ENCODE assay signal across 8 mouse cellular contexts in genomic region chr2:170731632-170732561, GRCm38 (mm10). TPM values are rescaled to one million over a fixed set of nuclear protein-coding genes. Genes with fewer than 3 reads are reported as not detected.
DNase-seq lines count a peak whose midpoint lies in the region; ATAC-seq lines count a peak whose summit lies in the region.

TSS of gene Dok5 (plus strand) at chr2:170731807.

- H3K27me3 ChIP-seq in forebrain, embryonic 13.5 days = no peaks in the 10 kb centered on the region
- peaks cover 12% of the 10 kb centered on the region for H3K27me3 ChIP-seq in heart, embryonic 16.5 days (ENCODE audit: control insufficient read depth, insufficient read depth, low read length)
- H3K27me3 ChIP-seq in liver, embryonic 12.5 days (replicated peaks) = peaks cover 24% of the 10 kb centered on the region
- H3K27me3 ChIP-seq in neural tube, embryonic 14.5 days (ENCODE audit: control insufficient read depth, insufficient read depth, low read length) = no peaks in the 10 kb centered on the region

- no peaks in the 10 kb centered on the region for H3K36me3 ChIP-seq in forebrain, embryonic 13.5 days (ENCODE audit: poor library complexity, severe bottlenecking)
- no peaks in the 10 kb centered on the region for H3K36me3 ChIP-seq in heart, embryonic 16.5 days (ENCODE audit: control insufficient read depth, insufficient read depth)
- no peaks in the 10 kb centered on the region for H3K36me3 ChIP-seq in liver, embryonic 12.5 days
- H3K36me3 ChIP-seq in neural tube, embryonic 14.5 days (ENCODE audit: control insufficient read depth, insufficient read depth, low read length) = no peaks in the 10 kb centered on the region

- peak; percentile 89 for DNase-seq in cerebellum, adult 11-12 months
- peak; percentile 79 to 81 for DNase-seq in kidney, postnatal 4 days
- DNase-seq in urinary bladder, postnatal 25 days (ENCODE audit: low spot score) = peak; percentile 52
- DNase-seq in MN1 (ENCODE audit: low spot score) = no peak

- 1% methylated on average over 49 of the region's 53 CpGs for WGBS in forebrain, embryonic 13.5 days
- 2% methylated on average over 53 of the region's 53 CpGs for WGBS in heart, embryonic 16.5 days
- WGBS in liver, embryonic 12.5 days (ENCODE audit: insufficient replicate concordance) = 5% methylated on average over 53 of the region's 53 CpGs
- WGBS in neural tube, embryonic 14.5 days = 1% methylated on average over 51 of the region's 53 CpGs

- peak within 1 kb of the TSS; percentile 74 for H3K4me2 ChIP-seq in forebrain, embryonic 13.5 days
- H3K4me2 ChIP-seq in heart, embryonic 16.5 days (ENCODE audit: low read depth, low read length) = peak within 1 kb of the TSS; percentile 83
- H3K4me2 ChIP-seq in liver, embryonic 12.5 days = peak within 1 kb of the TSS; percentile 57
- H3K4me2 ChIP-seq in neural tube, embryonic 14.5 days (ENCODE audit: low read depth, low read length) = peak within 1 kb of the TSS; percentile 84

- peak; percentile 94 for ATAC-seq in forebrain, embryonic 13.5 days
- peak; percentile 76 for ATAC-seq in heart, embryonic 16.5 days (replicated peaks; ENCODE audit: extremely low read depth, insufficient read depth, low FRiP score)
- no peak for ATAC-seq in liver, embryonic 12.5 days
- peak; percentile 94 for ATAC-seq in neural tube, embryonic 14.5 days (ENCODE audit: low read depth)

- peak within 1 kb of the TSS; percentile 65 for H3K27ac ChIP-seq in forebrain, embryonic 13.5 days
- peak within 1 kb of the TSS; percentile 24 for H3K27ac ChIP-seq in heart, embryonic 16.5 days (ENCODE audit: low read length)
- no peak within 1 kb of the TSS for H3K27ac ChIP-seq in liver, embryonic 12.5 days
- peak within 1 kb of the TSS; percentile 85 for H3K27ac ChIP-seq in neural tube, embryonic 14.5 days (ENCODE audit: low read depth, low read length)

- H3K9ac ChIP-seq in forebrain, embryonic 13.5 days = peak within 1 kb of the TSS; percentile 67
- H3K9ac ChIP-seq in heart, embryonic 16.5 days (ENCODE audit: low read length) = peak within 1 kb of the TSS; percentile 71
- H3K9ac ChIP-seq in liver, embryonic 12.5 days = no peak within 1 kb of the TSS
- H3K9ac ChIP-seq in neural tube, embryonic 14.5 days (replicated peaks; ENCODE audit: low read depth, low read length) = peak within 1 kb of the TSS; percentile 72

- H3K4me1 ChIP-seq in forebrain, embryonic 13.5 days = peaks cover 27% of the 10 kb centered on the region
- H3K4me1 ChIP-seq in heart, embryonic 16.5 days (ENCODE audit: control insufficient read depth, insufficient read depth, low read length) = peaks cover 14% of the 10 kb centered on the region
- no peaks in the 10 kb centered on the region for H3K4me1 ChIP-seq in liver, embryonic 12.5 days
- peaks cover 9% of the 10 kb centered on the region; the same call in 1 of the 2 replicates for H3K4me1 ChIP-seq in neural tube, embryonic 14.5 days (ENCODE audit: control insufficient read depth, insufficient read depth, low read length)

- H3K9me3 ChIP-seq in forebrain, embryonic 13.5 days (replicated peaks) = no peaks in the 10 kb centered on the region
- no peaks in the 10 kb centered on the region; the same call in 1 of the 2 replicates for H3K9me3 ChIP-seq in heart, embryonic 16.5 days (replicated peaks; ENCODE audit: control insufficient read depth, low read length)
- H3K9me3 ChIP-seq in liver, embryonic 12.5 days (replicated peaks) = no peaks in the 10 kb centered on the region
- no peaks in the 10 kb centered on the region for H3K9me3 ChIP-seq in neural tube, embryonic 14.5 days (ENCODE audit: control insufficient read depth, low read length)

- H3K4me3 ChIP-seq in forebrain, embryonic 13.5 days = peak within 1 kb of the TSS; percentile 49
- peak within 1 kb of the TSS; percentile 57 for H3K4me3 ChIP-seq in heart, embryonic 16.5 days (ENCODE audit: low read length)
- H3K4me3 ChIP-seq in liver, embryonic 12.5 days = peak within 1 kb of the TSS; percentile 39
- peak within 1 kb of the TSS; percentile 56 for H3K4me3 ChIP-seq in neural tube, embryonic 14.5 days (ENCODE audit: low read depth, low read length)

RNA-seq across cellular contexts. Expression of gene Dok5, which starts in this region (rescaled TPM):
- polyA plus RNA-seq in forebrain, embryonic 13.5 days (2015; fragmentation: Nextera tagmentation; extraction: Ambion mirVana) = 30.4 and 30.5 TPM in 2 replicates
- polyA plus RNA-seq in heart, embryonic 16.5 days (2015; fragmentation: Nextera tagmentation; extraction: Ambion mirVana) = 5.6 and 6.1 TPM in 2 replicates
- polyA plus RNA-seq in liver, embryonic 12.5 days (2016; fragmentation: Nextera tagmentation; extraction: Ambion mirVana) = 0.76 and 0.92 TPM in 2 replicates
- polyA plus RNA-seq in neural tube, embryonic 14.5 days (2014; fragmentation: Nextera tagmentation; extraction: Ambion mirVana) = 73.7 and 74.4 TPM in 2 replicates
